Mouse (Mus musculus): ENCODE data around the gene Stk24.

The Stk24 gene

DNA sequence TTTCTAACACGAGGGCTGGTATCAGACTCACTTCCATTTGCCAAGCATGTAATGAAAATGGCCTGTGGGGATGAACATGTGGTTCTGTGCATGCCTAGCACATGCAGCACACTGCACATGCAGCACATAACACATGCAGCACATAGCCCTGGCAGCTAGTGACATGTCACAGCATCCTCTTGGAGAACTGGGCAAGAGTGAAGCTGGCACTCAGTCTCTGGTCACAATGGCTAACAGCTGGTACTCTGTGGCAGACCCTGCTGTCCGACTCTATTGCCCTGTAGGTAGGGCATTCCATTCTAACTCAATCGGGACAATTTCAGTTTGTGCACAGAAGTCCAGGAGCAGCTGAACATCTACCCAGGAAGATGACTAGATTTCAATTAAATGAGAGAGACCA, 36.9 kb downstream of the Stk24 start:
- CTCF ChIA-PET, result interaction anchor here in 1 of 4 experiments (0.6 kb wide), 1 partner anchor 393 kb away, joined by 4 read pairs; no protein-coding TSS in a partner anchor

DNA sequence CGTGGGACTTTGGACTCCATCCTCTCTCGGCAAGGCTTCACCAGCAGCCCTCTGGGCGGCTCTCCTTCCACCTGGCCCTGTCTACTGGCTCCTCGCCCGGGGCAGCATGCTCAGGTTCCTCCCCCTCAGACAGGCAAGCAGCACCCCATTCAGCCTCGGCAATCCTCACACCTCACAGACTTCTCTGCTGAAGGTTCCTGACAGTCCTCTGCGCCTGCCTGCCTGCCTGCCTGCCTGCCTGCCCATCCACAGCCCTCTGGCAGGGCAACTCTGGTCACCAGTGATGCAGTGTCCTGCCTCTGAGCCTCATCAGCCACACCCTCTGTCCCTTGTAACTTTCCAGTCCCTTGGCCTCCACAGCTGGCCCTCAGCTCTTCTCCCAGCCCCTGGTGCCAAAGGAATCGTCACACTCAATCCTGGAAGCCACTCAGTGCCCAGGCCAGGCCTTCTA, 39.8 kb downstream of the Stk24 start:
- ChIA-PET CTCF (no interaction called here), POLR2A (interaction anchor here in 1 of 4 experiments (0.5 kb wide), 1 partner anchor 120 kb away, joined by 3 read pairs; no protein-coding TSS in a partner anchor)

More for the DNA sequence above, 36.9 kb downstream of the Stk24 start:
- POLR2A ChIA-PET, result interaction anchor here in 2 of 4 experiments (0.8 to 1.2 kb wide), 2 partner anchors 17 to 24 kb away, joined by 3 read pairs; no protein-coding TSS in a partner anchor

DNA sequence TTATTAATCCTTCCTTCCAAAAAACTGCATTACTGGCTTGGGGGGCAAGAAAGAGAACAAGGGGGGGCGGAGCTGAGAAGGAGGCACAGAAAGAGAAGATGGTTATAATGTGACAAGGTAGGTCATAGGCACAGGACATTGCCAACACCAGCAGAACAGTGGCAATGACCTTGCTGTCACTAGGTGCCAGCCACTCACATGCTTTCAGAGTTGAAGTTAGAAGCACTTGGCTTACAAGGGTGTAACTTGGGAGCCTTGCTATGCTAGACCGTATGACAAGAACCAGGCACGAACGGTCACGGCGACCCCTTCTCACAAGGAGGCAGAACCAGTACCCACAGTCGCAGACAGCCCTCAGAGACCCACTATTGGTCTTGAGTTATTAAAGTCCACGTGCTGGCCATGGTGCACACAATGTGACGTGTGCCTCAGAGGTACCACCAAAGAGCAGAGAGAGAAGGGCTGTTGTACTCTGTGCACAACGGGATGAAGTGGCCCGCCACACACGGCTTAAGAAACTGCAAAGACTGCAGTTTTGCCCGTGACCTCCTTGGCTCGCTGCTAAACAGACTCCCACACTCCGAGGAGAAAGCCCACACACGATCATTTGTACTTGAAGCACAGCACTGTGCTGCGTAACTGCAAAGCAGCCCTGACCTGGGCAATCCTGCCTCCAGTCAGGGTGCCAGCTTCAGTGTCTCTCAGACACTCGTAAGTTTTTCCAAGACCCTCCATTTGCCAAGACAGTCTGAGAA, 40.8 kb downstream of the Stk24 start:
- POLR2A ChIA-PET, result interaction anchor here in 1 of 4 experiments (0.7 to 1.3 kb wide), 3 partner anchors 11 to 382 kb away, joined by 3 to 4 read pairs (median 3); no protein-coding TSS in a partner anchor
- CTCF ChIA-PET, result interaction anchor here in 1 of 4 experiments (0.6 kb wide), 1 partner anchor 478 kb away, joined by 3 read pairs; no protein-coding TSS in a partner anchor

DNA sequence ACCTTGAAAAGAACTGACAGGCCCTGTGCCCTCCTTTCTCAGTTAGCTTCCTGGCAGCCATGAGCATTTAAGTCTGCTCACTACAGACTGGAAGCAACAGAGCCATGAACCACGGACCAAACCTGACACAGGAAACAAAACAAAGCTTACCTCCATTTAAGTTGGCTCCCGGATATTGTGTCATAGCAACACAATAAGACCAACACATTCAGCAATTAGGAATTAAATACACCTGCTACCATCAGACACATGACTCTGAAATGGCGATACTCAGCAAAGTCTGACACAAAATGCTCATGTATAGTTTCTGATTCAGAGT, 49.8 kb downstream of the Stk24 start:
- ChIA-PET POLR2A (interaction anchor here in 3 of 4 experiments (0.5 to 4.5 kb wide), 16 partner anchors 9 to 74 kb away, joined by 3 to 26 read pairs (median 4); no protein-coding TSS in a partner anchor), CTCF (interaction anchor here in 3 of 4 experiments (0.6 to 1.7 kb wide), 6 partner anchors 16 to 66 kb away, joined by 3 to 6 read pairs (median 3); no protein-coding TSS in a partner anchor)

DNA sequence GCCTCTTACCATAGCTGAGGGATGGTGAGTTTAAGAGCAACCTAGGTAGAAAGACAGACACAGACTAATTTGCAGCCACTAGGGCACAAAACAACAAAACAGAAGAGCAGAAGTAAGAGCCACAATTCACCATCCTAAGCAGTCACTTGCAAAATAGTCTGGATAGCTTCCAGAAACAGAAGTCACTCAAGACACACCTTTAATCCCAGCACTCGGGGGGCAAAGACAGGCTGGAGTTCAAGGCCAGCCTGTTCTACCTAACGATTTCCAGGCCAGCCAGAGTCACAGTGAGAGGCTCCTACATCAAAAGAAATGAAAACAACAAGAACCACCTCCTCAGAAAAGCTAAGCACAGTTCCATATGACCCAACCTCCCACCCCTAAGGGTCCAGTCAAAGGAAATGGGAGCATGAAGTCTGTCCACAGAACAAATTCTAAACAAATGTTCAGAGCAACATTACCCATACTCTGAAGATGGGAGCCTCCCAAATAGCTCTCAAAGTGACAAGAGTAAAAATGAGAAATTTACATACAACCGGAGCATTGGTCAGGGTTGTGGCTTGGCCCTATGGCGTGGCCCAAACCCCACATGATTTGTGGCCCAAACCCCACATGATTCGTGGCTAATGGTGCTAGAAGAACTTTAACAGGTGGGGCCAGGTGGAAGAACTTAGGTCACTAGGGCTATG, 50.3 kb downstream of the Stk24 start:
- ChIA-PET POLR2A (interaction anchor here in 3 of 4 experiments (0.5 to 4.5 kb wide), 16 partner anchors 8 to 73 kb away, joined by 3 to 26 read pairs (median 4); no protein-coding TSS in a partner anchor), CTCF (interaction anchor here (0.5 to 1.7 kb wide), 9 partner anchors 15 to 467 kb away, joined by 3 to 6 read pairs (median 3); no protein-coding TSS in a partner anchor)

DNA sequence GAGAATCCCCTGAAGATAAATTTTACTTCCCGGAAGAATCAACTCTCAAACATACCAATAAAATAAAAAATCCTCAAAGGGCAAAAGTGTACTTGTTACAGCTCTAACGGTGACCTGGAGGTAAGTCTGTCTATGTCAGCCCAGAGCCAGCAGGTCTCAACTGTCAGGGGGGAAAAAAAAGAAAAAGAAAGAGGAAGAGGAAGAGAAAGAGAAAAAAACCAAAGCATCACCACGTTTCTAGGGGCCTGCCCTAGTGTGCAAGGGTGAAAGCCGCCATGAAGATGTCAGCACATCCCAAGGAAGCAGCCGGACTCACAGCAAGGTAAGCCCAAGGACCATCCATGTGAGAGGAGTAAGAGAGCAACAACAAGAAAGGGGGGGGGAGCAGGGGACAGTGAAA, 50.9 kb downstream of the Stk24 start:
- ChIA-PET CTCF (interaction anchor here in 3 of 4 experiments (0.5 to 1.7 kb wide), 7 partner anchors 14 to 137 kb away, joined by 3 to 6 read pairs (median 3); no protein-coding TSS in a partner anchor), POLR2A (interaction anchor here in 2 of 4 experiments (0.6 to 4.5 kb wide), 11 partner anchors 8 to 39 kb away, joined by 3 to 26 read pairs (median 4); no protein-coding TSS in a partner anchor)

DNA sequence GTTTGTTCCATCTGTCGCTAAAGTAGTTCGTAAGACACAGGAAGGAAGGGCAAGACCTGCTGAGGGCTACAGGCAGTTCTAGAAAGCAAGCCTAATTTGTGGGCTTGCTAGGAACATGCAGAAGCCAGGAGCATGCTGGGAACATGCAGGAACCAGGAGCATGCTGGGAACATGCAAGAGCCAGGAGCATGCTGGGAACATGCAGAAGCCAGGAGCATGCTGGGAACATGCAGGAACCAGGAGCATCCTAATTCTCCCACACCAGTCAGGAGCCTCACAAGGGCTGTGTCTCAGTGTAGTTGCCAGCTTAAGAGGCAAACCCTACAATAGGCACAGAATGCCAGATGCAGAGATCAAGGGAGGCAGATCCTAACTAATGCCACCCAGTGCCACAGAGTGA, 53.4 kb downstream of the Stk24 start:
- POLR2A ChIA-PET, result interaction anchor here in 2 of 4 experiments (1.4 to 4.5 kb wide), 2 partner anchors 11 to 21 kb away, joined by 3 to 26 read pairs; no protein-coding TSS in a partner anchor

DNA sequence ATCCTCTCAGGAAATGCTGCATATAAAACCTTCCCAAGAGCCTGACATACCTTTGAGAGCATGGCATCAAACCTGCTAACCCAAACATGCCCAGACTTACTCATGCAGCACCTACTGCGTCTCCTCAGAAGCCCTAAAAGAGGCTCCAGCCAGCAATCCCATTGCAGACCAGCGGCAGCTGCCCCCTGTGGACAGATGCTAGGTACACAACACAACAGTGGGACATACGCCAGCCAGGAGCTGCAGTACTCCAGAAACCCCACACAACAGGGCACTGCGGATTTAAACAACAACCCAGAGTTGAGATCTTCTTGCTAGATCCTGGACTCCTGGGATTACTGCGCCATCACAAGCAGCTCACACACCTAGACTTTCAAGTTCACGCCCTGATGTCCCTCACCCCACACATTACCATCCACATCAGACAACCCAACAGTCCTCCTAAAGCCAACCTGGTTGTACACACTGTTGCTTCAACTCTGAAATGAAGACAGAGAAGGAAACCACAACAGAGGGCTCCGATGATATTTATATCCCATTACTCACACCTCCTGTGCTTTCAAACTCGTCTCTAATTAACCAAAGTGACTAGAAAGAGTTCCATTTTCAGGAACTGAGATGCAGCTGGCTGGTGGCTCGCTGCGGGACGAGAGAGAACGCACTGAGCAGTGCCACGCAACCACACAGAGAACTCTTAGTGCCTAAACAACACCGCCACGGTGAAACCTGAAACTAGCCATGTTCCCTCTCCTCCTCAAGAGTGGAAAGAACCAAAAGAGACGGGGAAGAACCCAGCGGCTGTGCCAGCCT, 55.1 kb downstream of the Stk24 start:
- POLR2A ChIA-PET, result interaction anchor here in 2 of 4 experiments (0.7 to 1.4 kb wide), 5 partner anchors 15 to 78 kb away, joined by 3 read pairs; no protein-coding TSS in a partner anchor
- CTCF ChIA-PET, result interaction anchor here in 2 of 4 experiments (0.6 to 2.0 kb wide), 6 partner anchors 9 to 351 kb away, joined by 3 to 8 read pairs (median 5); no protein-coding TSS in a partner anchor

More for the DNA sequence above, 53.4 kb downstream of the Stk24 start:
- CTCF ChIA-PET, result interaction anchor here in 2 of 4 experiments (0.6 to 1.8 kb wide), 2 partner anchors 20 kb away, joined by 3 to 4 read pairs; no protein-coding TSS in a partner anchor

DNA sequence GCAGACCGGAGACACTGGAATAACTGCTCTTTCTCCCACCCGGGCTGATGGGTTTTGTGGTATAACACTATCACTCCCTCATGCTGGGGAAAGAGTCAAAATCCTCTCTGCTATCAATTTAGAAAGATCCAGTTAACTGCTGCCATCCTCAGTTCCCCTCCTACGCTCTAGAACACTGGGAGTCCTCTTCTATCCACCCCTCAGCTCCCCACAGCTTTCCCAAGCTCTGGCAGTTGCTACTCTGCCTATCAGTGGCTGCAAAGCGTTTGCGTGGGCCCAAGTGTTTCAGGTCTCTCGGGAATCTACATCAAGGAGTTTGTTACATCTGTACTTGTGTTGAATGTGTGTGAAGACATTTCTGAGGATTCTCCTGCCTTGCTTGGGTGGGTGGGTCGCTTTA, 57.2 kb downstream of the Stk24 start:
- ChIA-PET POLR2A (interaction anchor here in 3 of 4 experiments (0.6 to 1.7 kb wide), 6 partner anchors 9 to 69 kb away, joined by 3 to 5 read pairs (median 4); no protein-coding TSS in a partner anchor), CTCF (interaction anchor here in 2 of 4 experiments (0.6 to 1.6 kb wide), 4 partner anchors 23 to 112 kb away, joined by 3 to 9 read pairs (median 5); no protein-coding TSS in a partner anchor)

DNA sequence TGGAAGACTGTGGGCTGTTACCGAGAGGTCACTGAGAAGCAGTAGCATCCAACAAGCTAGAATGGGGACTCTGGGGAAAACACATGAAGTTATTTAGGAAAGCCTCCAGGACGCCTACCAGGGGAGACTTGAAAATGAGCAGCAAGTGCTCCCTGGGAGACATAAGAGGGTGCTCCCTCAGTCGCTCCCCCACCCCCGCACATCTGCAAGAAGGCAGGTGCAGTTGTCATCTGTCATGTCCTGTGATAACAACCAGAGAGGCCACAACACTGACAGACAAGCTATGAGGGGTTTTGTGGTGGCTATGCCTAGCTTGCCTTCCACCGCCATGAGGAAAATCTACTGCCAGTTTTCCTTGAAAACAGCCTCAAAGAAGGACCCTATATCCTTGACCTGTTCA, 57.7 kb downstream of the Stk24 start:
- ChIA-PET POLR2A (interaction anchor here in 3 of 4 experiments (0.7 to 1.7 kb wide), 8 partner anchors 9 to 279 kb away, joined by 3 to 5 read pairs (median 3); no protein-coding TSS in a partner anchor), CTCF (interaction anchor here in 2 of 4 experiments (0.9 to 1.6 kb wide), 2 partner anchors 23 to 62 kb away, joined by 5 read pairs; no protein-coding TSS in a partner anchor)

DNA sequence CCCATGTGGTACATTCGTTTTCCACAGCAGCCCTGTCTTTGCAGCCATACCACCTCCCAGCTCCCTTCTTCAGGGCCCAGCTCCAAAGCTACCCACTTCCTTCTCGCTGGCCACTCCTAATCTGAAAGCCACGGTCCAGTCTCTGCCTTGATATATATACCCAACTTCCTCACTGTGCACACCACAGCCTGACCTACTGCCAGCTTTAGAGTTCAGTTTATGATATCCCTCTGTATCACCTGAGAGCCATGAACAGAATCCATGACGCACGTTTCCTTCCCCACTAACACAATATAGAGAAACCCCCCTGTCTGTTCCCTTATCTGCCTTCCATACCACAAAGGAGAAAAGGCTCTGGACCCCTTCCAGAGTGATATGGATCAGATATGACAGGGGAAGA, 61.4 kb downstream of the Stk24 start:
- CTCF ChIA-PET, result no interaction called here
- POLR2A ChIA-PET, result interaction anchor here in 1 of 4 experiments (2.0 kb wide), 1 partner anchor 12 kb away, joined by 5 read pairs; no protein-coding TSS in a partner anchor

DNA sequence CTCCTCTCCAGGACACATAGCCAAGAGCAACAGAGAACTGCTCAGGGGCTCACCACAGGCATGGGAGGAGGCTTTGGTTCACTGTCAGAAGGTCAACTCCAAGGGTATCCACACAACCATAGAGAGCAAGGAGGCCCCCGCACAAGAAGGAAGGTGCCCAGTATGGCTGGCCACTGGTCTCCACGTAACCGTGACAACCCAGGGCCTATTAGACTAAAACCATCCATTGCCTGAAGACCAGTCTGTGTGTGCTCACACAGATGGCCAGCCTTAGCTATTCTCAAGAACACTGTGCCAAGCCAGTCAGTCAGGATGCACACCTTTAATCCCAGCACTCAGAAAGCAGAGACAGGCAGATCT, 62.5 kb downstream of the Stk24 start:
- ChIA-PET CTCF (interaction anchor here in 1 of 4 experiments (1.1 to 1.8 kb wide), 2 partner anchors 10 to 31 kb away, joined by 3 to 5 read pairs; no protein-coding TSS in a partner anchor), POLR2A (interaction anchor here in 2 of 4 experiments (0.5 to 4.3 kb wide), 9 partner anchors 11 to 58 kb away, joined by 3 to 26 read pairs (median 3); no protein-coding TSS in a partner anchor)

DNA sequence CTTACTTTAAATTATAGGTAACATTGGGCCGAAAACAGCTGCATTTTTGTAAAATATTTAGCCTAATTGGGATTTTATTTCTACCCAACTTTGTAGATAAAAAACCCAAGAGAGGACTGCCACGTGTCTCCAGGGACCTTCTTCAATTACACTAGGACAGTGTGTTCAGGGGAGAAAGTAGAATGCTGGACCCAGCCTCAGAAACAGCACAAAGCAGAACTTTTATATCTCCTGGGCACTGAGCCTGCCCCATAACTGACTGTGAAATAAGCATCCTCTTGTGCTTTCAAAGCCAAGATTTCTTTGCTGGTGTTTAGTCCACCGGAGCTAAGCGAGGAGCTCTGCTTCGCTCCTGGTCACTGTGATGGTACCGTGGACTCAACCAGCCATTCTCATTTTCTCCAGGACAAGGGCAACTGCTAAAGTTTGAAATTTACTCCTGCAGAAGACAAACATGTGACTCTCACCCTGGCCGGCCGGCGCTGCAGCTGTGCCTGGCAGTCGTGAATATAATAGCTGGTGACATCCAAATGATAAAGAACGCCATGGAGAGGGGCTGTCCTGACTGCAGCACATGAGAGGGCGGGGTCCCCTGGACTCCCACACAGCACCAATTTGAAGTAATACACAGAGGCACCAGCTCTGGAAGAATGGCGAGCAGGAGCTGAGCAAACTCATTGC, 63.0 kb downstream of the Stk24 start:
- ChIA-PET POLR2A (interaction anchor here in 3 of 4 experiments (0.5 to 4.3 kb wide), 13 partner anchors 11 to 221 kb away, joined by 3 to 26 read pairs (median 3); no protein-coding TSS in a partner anchor), CTCF (interaction anchor here in 2 of 4 experiments (1.0 to 1.8 kb wide), 5 partner anchors 8 to 45 kb away, joined by 3 to 8 read pairs (median 5); no protein-coding TSS in a partner anchor)

DNA sequence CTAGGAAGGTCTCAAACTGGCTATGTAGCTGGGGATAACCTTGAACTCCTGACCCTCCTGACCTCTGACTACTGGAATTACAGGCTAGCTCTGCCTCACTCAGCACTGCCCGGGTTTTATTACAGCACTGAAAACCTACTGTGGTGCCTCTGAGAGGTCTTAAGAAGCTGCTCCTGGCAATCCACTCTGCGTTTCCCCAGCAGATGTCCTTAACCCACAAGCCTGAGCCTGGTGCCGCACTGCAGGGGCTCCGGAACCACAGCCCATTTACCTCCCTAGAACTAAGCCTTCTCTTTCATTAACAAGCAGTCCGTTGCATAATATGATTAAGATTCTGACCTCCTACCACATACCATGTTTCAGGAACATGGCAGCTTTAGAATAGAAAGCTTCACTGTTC, 63.7 kb downstream of the Stk24 start:
- ChIA-PET CTCF (interaction anchor here in 3 of 4 experiments (0.6 to 1.8 kb wide), 8 partner anchors 9 to 353 kb away, joined by 3 to 8 read pairs (median 4); no protein-coding TSS in a partner anchor), POLR2A (interaction anchor here in 3 of 4 experiments (0.6 to 4.3 kb wide), 10 partner anchors 11 to 222 kb away, joined by 3 to 26 read pairs (median 4); no protein-coding TSS in a partner anchor)

DNA sequence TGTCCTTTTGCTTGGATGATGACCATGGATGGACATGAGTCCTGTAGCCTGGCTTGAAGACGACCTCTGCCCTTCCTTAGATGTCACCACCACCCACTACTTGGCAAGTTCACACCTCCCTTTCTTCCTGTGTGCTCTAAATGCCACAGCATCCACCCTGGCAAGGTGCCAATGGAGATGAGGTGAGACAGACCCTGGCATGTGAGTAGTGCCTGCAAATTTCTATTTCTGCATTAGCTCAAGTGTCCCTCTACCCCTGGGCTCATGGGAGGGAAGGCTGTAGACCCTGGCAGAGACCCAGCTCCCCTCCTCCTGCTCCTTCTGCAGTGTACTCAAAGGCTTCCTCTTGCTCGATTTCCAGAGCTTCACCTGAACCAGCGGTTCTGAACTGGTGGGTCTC, 64.9 kb downstream of the Stk24 start:
- ChIA-PET CTCF (interaction anchor here in 3 of 4 experiments (0.6 to 1.7 kb wide), 7 partner anchors 10 to 141 kb away, joined by 3 to 8 read pairs (median 5); no protein-coding TSS in a partner anchor), POLR2A (interaction anchor here in 1 of 4 experiments (3.4 to 4.3 kb wide), 2 partner anchors 10 to 13 kb away, joined by 25 to 26 read pairs; no protein-coding TSS in a partner anchor)

DNA sequence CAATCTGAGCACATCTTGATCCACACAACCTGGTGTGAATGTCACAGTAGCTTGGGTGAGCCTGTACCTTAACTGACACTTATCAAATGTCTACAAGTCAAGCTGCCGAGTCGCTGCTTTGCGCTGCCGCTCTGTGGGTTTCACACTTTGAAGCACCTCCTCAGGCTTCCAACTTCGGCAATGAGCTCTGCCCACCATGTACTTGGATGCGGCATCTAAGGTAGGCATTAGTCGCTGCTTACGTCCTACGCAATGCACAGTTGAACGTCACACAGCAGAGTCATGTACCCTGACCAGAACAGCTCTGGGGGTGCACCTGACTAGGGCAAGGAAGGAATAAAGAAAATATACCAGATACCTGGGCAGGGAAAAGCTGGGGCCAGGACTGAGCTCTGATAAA, 66.5 kb downstream of the Stk24 start:
- ChIA-PET CTCF (interaction anchor here in 1 of 4 experiments (1.1 kb wide), 1 partner anchor 133 kb away, joined by 3 read pairs; no protein-coding TSS in a partner anchor), POLR2A (interaction anchor here in 2 of 4 experiments (0.5 to 4.3 kb wide), 4 partner anchors 9 to 57 kb away, joined by 3 to 26 read pairs (median 4); no protein-coding TSS in a partner anchor)

Data from embryonic stem cell, embryonic (primary cell).